Mouse (Mus musculus): ENCODE results near the gene Gp1bb.

DNA sequence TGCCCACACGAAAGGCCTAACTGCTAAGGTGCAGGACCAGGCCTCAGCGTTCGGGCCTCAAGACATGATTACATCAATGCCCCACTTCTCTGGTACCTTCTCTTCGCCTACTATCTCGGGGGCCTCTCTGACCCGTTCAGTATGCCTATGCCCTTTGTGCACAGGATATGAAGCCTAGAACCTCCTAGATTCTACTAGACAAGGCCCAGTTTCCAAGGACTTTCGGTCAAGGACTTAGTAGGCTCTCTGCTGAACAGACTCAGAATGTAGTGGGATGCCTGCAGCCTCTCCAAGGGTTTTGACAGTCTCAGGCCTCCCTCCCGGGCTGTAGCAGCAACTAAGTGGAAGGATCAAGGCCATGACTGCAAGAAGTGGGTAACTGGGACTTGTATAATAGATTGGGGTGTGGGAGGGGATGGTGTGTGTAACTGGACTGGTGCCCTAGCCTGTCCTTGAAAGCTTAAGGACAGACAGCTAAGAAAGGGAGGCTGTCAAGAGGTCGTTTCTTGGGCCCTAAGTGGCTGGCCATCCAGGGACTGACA is 33.1 kb downstream of the Gp1bb start:
- TF ChIP-seq CTCF (IDR thresholded peaks at IDR 0.05; ENCODE audit: control insufficient read depth, insufficient read depth, insufficient read length) (no peak), FOSL1 (IDR thresholded peaks at IDR 0.05; ENCODE audit: insufficient read depth, low read length, poor library complexity, severe bottlenecking) (no peak)

All from C2C12 (cell line).